Mouse (Mus musculus) thymus, postnatal 0 days (tissue): ENCODE measurements around the gene Stfa3. TPM values are rescaled to one million over a fixed set of nuclear protein-coding genes. Genes with fewer than 3 reads are reported as not detected.
"Not testable (repeated sequence)": the region's sequence is repeated elsewhere in the genome, so short reads cannot be mapped to it uniquely, and the experiment has no call there.

ENCODE experiments used
- DNase-seq: peaks from one replicate; pipeline ENCODE4 v3.0.0-alpha.2; 2015; ENCODE audit warnings: low spot score
- polyA plus RNA-seq: library from polyadenylated mRNA; unstranded; fragments of >200 nt; fragmentation: Nextera tagmentation; extraction: Ambion mirVana; gene quantifications from 2 replicates; pipeline ENCODE4 v1.2.1, GENCODE M21; 2015

The Stfa3 gene
- 1.6 and 3.7 TPM in 2 replicates for polyA plus RNA-seq

DNA sequence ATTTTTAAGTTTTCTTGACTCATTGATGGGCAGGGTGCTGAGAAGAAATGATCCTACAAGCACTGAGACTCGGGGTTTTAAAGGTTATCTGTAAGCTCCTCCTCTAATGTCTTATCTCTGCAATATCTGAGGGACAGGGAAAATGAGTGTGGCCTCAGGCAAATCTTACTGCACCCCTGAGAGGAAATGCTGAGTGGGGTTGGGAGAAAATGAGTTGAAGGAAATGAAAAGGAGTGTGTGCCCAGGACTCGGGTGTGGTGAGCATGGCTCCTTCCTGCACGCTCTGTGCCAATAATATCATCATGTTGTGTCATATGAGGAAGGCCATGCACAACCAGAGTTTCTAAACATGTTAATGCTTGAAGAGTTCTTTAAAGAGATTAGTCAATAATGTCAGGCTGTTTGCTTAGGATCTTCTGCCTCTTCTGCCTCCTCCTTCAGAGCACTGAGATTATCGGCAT, at the start of gene Stfa3:
TSS of gene Stfa3 (minus strand) at position 51 of the 461 bp plus-strand sequence.
- DNase-seq = no peak

DNA sequence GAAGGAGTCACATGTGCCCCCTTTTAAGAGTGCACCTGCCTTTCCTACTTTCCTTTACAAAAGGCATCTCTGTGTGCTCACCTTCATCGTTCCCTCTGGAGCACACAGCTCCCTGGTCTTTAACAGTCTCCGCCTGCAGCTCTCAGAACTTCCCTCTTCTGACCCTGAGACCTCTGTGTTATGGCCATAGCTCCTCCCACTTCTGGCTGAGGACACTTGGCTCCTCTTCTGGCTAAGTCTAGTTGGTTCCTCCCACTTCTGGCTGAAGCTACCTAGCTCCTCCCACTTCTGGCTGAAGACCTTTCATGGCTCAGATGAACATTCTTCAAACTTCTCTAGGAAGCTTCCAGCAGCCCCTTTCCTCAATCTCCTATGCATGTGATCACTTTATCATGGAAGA, 47.1 kb upstream of the Stfa3 start:
- no peak for DNase-seq

GRCm38 (mm10) chr16:36492420-36492819, 37.2 kb upstream of the Stfa3 start:
- no peak for DNase-seq

- DNase-seq = peak; percentile 46
These were observed 21.7 kb upstream of the Stfa3 start for GRCm38 (mm10) chr16:36476866-36477265.

DNA sequence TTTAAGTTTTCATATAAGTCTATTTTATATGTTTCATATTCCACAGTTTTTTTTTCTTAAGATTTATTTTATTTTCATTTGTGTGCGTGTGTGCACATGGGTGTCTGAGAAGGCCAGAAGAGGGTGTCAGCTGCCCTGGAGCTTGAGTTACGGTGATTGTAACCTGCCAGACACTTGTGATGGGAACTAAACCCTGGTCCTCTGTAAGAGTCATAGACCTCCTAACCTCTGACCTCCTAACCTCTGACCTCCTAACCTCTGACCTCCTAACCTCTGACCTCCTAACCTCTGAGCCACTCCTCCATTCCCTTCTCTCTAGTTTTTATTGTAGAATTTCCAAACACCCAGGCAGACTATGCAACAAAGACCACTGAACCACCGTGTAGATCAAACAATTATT, 20.3 kb upstream of the Stfa3 start:
- no peak for DNase-seq

- no peak for DNase-seq
These were observed 19.7 kb upstream of the Stfa3 start for GRCm38 (mm10) chr16:36474849-36475248.

DNA sequence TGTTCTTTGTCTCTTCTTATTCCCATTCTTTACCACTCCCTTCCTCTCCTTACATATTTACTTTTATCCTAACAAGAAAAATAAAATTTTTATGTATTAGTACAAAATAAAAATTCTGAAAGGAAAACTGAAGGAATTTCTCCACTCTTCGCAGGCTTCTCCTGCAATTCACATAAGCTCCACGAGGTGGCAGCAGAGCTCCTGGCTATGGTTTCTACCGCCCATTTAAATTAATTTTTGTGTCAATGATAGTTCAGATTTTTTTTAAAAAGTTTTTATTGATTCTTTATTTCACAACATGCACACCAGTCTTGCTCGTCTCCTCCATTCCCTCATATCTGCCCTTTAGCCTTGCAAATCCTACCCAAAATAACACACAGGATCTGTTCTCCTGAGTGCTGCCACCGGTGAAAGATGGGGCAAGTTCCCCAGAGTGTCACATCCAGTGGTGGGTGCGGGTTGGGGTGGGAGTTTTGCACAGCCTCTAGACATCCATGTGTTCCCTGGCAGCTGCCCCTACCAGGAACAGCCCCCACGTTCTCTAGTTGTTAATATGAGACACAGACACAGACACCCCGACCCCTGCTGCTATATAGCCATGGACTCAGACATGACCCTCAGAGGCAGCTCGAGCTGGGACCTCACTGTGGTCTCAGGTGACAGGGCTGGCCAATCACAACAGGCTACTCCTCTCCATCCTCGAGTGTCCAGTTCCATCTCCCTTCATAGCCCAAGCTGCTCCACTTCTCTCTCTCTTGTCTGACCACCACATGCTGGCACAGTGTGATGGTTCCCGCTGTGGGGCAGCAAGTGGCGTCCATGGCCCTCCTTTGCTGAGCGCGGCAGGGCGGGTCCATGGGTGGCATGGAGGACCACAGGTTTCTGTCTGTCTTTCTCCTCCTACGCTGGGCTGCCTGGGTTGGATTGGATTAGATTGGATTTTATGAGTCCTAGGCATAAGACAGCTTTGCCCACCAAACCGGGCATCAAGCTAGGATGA, 18.3 kb upstream of the Stfa3 start:
- peak; percentile 9 for DNase-seq

DNA sequence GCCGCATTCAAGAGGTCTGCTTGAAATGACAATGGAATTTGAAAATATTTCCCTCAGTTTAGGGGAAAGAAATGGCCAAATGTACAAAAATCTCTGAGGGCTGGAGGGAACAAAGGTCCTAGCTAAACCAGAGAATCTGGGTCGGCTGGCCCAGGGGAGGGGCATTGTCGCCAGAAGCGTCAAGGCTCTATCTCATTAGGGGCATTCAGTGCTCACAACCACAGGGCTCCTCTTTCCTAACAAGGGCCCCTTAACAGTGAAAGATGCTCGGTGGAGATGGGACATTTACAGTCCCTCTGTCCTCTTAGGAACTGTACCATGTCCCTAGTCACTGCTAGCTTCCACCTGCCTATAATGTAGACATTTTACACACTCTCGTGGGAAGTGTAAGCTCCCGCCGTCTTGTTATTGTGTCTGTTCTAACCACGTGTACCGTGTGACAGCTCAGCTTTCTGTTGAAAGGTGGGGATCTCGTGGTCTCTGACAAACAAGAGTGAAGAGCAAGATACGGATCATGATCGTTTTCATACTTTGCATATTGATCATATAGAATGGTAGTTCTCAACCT, 16.0 kb upstream of the Stfa3 start:
- no peak for DNase-seq

GRCm38 (mm10) chr16:36469955-36470478, 14.8 kb upstream of the Stfa3 start:
- DNase-seq = peak; percentile 25

DNA sequence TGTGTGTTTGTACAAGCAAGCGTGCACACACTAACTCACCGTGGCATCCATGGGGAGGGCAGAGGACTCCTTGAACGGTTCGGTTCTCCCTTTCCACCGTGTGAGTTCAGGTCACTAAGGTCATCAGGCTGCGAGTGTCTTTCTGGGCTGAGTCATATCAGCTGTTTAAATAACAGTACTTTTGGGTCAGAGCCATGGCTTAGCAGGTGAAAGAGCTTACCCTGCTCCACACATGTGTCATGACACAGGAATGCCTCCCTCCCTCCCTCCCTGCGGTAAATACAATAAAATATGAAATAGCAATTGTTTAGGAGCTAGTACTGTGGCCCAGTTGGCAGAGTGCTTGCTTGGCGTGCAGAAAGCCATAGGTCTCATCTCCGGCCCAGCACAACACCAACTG, 14.2 kb upstream of the Stfa3 start:
- DNase-seq = no peak

DNA sequence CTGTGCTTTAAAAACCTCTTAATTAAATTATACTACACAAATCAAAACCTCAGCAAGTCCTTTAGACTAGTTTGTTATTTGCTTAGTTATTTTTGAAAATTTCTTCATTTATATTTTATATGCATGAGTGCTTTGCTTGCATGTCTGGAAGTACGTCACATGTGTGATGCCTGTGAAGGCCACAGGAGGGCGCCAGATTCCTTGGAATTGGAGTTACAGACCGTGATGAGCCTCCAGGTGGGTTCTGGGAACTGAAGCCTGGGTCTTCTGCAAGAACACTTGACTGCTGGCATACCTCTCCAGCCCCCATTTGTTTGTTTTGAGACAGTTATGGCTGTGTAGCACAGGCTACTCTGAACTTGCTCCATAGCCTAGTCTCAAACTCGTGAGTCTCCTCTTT, 13.7 kb upstream of the Stfa3 start:
- peak; percentile 10 for DNase-seq

DNA sequence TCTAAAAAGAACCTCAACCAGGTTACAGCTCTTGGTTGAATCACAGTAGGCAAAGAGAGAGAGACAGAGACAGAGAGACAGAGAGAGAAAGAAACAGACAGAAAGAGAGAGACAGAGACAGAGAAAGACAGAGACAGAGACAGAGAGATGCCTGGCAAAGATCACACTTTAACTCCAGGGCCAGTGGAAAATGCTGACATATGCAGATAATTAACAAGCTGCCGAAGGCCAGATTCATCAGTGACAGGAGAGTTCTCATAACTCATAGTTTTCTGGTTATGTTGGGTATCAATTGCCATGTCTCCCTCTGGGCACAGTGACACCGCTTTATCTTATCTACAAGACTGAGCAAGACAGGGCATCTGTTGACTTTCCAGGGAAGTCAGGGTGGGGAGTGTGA, 12.7 kb upstream of the Stfa3 start:
- DNase-seq = no peak

DNA sequence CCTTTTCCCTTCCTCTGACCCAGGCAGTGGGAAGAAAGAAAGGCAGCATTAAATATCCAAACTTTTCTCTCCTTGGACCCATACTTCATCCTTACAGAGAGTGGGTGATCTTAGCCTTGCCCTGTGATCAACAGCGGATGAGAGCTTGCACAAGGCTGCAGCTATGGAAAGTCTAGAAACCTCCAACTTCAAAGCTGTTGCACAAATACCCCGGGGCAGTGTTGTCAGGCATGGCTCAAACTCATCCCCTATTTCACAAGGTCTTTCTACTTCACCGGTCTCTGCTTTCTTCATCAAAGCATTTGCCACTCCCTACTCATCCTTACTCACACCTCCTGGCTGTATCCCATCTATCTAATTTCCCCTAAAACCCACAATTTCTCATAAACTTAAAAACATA, 10.2 kb upstream of the Stfa3 start:
- DNase-seq = no peak

DNA sequence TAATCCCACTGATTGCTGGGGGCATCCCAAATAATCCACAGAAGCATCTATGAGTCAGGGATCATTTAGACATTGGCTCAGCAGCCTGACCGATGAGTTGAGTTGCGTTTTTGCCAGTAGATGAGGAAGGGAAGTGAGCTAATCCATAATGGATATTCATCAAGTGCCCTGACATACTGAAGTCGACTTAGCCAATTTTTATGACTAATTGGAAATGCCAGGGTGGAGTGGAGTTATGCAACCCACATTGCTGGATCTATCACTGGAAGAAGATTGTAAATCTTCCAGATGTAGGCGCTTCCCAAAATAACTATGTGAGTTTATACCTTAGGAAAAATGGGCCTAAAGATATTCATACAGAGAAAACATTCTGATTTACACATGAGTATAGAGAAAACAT, 8.9 kb upstream of the Stfa3 start:
- no peak for DNase-seq

- DNase-seq = no peak
These were observed 5.2 kb upstream of the Stfa3 start for GRCm38 (mm10) chr16:36460426-36460825.

- not testable (repeated sequence) for DNase-seq
These were observed 34.2 kb downstream of the Stfa3 start for GRCm38 (mm10) chr16:36420979-36421378.

- no peak for DNase-seq
These were observed 46.8 kb downstream of the Stfa3 start, which contains the start of gene Stfa2 for GRCm38 (mm10) chr16:36408357-36408756. Stfa2 (minus strand) TSS chr16:36408457.

Other genes with a start within 250 kb of the Stfa3 start
- 0.85 TPM in 1 of 2 replicates, not detected in the other for gene Gm5416, start 245.0 kb downstream of the Stfa3 start, polyA plus RNA-seq
- gene 2010005H15Rik, start 233.9 kb downstream of the Stfa3 start, polyA plus RNA-seq = 1.5 and 1.8 TPM in 2 replicates
- 5.5 and 15.9 TPM in 2 replicates for gene Stfa1, start 178.4 kb downstream of the Stfa3 start, polyA plus RNA-seq
- not detected in 2 replicates for gene BC117090, start 121.1 kb downstream of the Stfa3 start, polyA plus RNA-seq
- gene BC100530, start 87.6 kb downstream of the Stfa3 start, polyA plus RNA-seq = 3.6 and 14.8 TPM in 2 replicates
- 1.0 and 3.7 TPM in 2 replicates for gene Stfa2, start 46.9 kb downstream of the Stfa3 start, polyA plus RNA-seq
- gene Casr, start 106.7 kb upstream of the Stfa3 start, polyA plus RNA-seq = 0.27 and 0.35 TPM in 2 replicates
- gene Cd86, start 210.7 kb upstream of the Stfa3 start, polyA plus RNA-seq = 10.1 and 10.9 TPM in 2 replicates
- gene Ildr1, start 238.6 kb upstream of the Stfa3 start, polyA plus RNA-seq = 4.3 and 5.1 TPM in 2 replicates